Mouse (Mus musculus): ENCODE results near the gene Fgf4.

Gene Fgf4

DNA sequence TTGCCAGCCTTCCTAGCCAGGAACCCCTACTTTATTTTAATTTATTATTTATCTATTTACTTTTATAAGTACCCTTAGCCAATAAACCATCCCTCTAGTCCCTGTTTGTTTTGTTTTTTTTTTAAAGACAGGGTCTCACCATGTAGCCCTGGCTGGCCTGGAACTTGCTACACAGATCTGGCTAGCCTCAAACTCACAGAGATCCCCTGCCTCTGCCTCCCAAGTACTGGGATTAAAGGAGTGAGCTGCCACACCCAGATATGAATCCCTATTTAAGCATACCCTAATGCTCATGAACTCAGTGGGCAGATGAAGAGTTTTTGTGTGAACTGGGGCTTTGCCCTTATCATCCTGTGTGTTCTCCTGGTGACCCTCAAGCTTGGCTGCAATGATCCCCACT lies at the start of gene Fgf4:
Gene Fgf4 (plus strand): TSS at position 301 of the 400 bp plus-strand sequence.
- no peak for DNase-seq (ENCODE audit: low spot score)

DNA sequence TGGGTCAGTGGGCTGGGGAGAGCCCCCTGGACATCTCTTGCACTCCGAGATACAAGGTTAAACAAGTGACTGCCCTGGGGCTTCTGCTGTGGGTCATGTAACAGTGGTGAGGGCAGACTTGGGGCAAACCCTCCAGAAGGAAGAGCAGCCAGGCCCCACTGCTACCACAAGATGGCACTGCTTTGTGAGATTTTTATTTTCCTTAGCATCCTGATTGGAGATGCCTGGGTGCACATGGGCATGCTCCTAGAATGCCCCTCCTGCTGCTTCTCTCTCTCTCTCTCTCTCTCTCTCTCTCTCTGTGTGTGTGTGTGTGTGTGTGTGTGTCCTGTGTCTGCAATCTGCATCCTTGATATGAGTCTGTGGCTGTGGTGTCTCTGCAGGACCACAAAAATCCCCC lies 48.7 kb upstream of the Fgf4 start:
- DNase-seq (ENCODE audit: low spot score): peak; percentile 56

DNA sequence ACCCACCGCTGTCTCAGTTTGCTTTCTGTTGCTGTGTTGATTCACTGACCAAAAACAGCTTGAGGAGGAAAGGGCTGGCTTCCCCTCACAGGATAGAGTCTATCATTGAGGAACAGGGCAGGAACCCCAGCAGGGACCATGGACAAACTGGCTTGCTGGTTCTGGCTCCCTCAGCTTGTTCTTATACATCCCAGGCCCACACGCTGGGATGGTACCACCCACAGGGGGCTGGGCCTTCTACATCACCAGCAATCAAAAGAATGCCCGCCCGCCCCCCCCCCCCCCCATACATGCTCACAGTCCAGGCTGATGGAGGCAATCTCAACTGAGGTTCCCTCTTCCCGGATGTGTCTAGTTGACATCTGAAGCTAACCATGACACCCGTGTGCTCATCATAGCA lies 40.1 kb upstream of the Fgf4 start:
- no peak for DNase-seq (ENCODE audit: low spot score)

DNA sequence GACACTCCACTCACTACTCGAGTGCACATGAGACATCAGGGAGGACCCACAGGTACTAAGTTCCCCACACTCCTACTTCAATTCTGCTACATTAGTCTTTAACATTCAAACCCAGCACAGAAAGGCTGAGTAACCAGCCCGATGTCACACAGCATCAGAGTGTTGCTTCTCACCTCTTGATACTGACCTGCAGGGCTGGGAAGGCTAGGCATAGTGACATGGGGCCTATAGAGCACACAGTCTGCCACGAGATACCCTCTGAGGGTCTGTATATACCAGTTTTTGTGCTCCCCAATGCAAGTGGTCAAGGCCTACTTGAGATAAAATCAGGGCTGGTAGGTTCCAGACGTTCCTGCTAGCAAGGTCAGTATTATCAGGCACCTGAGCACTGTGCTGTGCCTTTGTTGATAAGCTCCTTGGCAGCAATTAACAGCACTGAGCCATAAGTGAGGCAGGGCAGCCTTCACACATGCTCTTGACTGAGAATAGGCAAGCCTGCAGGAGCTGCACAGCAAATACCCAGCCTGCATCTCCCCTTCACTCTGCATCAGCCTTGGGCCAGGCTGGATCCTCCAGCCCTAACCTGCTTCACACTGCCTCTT lies 39.1 kb upstream of the Fgf4 start:
- no peak for DNase-seq (ENCODE audit: low spot score)

DNA sequence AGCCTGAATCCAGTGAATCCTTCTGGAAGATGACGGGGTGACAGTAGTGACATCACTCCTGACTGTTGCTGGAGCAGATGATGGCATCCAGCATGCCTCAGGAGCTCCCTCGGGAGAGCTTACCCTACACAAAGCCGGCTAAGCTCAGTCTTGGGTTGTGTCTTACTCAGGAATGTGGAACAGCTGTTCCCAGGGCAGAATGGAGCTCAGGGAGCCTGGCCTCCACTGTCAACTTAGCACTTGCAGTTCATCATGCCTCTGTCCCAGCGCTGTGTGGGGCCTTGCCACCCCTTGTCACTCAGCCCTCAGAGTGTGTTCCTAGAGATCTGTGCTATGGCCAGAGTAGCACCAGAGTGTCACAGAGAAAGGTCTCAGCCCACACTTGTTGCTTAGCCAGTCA lies 35.6 kb upstream of the Fgf4 start:
- no peak for DNase-seq (ENCODE audit: low spot score)

DNA sequence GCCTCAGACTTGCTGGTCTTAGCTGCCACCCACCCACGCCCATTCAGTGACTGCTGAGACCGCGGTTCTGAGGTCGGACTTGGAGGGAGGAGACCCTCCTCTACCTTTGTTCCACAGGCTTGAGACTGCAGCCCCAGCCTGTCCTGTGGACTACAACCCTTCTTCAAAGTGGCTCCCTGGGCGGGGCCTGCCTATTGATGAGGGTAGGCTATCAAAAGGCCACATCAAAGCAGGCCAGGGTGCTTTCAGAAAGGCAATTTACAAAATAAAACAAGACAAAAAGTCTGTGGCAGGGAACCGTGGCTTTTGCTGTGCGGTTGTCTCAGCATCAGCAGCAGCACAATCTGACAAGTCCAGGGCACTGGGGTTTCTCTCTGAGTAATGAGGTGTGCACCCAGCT lies 25.3 kb upstream of the Fgf4 start:
- DNase-seq (ENCODE audit: low spot score): no peak

DNA sequence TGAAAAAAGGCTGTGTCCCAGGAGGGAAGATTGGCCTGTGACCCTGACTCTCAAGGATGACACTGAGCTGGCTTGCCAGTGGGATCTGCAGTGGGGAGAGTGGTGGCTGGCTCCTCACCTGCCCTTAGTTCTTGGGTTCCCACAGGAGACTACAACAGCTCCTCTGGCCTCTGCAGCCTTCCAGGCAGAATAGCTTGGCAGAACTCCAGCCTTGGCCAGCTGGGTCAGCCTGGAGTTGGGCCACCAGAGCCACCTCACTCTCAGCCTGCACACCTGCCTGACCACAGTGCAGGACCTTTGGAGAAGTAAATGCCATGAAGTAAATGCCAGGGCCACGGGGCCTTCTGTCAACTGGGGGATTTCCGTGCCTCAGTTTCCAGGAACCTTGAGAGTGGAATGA lies 23.2 kb upstream of the Fgf4 start:
- no peak for DNase-seq (ENCODE audit: low spot score)

DNA sequence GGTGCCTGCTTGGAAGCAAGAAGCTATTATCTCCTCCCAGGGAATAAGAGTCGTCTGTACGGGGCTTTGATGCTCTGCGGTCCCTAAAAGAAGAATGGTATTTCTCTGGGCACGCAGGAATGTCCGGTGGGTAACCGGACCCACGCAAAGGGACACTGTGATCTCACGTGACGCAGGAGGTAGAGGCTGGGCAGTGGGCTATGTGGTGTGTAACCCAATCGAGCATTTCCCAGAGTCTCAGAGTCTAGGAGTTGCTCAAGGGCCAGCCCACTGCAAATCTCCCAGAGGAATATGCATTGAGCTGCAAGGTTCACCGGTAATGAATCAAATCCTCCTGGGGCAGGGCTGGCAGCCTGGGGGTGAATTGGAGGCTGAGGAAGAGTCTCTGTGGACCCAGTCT lies 18.8 kb upstream of the Fgf4 start:
- DNase-seq (ENCODE audit: low spot score): no peak

DNA sequence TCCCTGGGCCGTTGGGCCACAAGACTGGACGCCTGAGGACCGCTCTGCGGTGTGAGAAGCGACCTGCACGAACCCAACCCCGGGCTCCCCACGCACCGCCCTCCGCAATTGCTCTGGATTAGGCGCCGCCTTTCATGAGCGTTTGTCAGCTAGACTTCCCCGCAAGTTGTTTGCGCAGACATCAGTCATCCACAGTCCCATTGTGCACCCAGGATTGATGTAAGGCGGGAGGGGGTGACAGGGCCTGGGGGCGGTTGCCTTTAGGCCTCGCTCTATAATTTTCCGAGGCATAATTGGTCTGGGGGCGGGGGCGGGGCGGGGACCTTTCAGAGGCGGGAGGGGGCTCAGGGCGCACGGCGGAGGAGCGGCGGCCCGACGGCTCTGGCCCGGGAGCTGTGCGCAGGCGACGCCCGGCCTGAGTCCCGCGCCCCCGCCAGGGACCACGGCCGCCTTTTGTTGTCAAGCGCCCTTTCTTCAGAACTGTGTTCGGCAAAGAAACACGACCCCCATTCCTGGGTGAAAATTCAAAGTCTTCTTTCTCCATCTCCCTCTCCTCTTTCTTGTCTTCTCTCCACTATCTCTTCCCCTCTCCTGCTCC lies 9.2 kb upstream of the Fgf4 start, which contains the start of gene Fgf3:
Gene Fgf3 (plus strand): TSS at position 193 of the 598 bp plus-strand sequence.
- DNase-seq (ENCODE audit: low spot score): no peak

DNA sequence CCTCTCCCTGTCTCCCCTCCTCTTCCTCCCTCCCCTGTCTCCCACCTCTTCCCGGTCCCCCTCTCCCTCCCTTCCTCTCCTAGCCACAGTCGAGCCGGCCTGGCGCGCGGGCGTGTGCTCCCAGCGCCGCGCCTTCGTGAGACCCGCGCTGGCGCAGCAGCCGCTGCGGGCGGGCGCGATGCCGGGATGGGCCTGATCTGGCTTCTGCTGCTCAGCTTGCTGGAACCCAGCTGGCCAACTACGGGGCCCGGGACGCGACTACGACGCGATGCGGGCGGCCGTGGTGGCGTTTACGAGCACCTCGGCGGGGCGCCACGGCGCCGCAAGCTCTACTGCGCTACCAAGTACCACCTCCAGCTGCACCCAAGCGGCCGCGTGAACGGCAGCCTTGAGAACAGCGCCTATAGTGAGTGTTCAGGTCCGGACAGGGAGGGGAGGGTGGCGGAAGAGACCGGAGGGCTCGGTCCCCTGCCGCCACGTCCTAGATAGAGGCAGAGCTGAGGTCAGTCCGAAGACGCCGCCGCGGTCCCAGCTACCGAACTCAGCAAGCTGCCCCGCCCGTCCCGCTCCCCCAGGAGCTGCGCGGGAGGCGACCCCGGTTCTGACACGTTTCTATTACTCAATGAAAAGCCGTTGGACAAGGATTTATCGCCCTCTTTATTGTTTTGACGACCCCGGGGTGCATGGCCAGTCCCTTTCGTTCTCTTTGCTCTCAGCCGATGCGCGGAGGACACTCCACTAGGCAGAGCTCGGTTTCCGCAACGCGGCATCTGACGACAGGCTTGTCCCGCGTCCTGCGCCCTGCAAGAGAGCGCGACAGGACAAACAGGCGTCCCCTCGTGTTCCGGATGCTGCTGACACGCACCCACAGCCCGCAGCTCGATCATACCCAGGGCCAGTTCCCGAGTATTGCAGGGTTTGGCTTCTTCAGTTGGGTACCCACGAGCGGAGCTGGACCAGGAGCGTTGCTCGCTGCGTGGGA lies 8.4 kb upstream of the Fgf4 start:
- DNase-seq (ENCODE audit: low spot score): no peak

DNA sequence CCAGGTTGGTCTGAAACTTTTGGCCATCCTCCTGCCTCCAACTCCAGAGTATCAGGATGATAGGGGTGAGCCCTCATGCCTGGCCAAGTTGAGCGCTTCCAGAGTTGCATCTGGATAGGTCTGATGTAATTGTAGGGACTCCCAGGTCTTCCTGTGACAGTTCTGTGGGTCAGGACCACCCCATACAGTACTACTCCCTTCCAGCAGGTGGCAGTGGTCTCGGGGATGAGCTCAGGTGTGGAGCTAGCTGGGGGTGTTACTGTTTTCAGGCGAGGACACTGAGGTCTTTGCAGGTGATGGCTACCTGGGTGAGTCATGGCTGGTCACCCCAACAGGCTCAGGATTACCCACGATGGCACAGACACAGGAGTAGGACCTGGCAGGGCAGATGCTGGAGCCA lies 1.0 kb upstream of the Fgf4 start:
- peak; percentile 9 for DNase-seq (ENCODE audit: low spot score)

DNA sequence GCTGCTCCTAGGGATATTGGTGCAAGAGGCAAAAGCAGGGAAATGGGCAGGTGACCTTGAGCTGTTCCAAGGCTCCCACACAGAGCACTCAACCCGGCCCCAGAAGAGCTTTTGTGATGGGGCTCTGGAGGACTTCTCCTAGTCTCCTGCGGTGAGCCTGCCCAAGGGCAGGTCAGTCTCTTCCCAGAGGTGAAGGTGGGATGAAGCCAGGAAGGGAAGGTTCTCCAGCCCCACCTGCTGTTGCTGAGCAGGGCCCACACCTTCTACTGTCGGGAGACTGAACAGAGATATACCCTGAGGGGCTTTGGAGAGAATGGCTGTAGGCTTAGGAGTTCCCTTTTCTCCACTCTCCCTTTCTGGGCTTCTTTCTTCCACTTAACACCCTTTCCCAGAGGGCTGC lies 4.2 kb downstream of the Fgf4 start:
- DNase-seq (ENCODE audit: low spot score): no peak

DNA sequence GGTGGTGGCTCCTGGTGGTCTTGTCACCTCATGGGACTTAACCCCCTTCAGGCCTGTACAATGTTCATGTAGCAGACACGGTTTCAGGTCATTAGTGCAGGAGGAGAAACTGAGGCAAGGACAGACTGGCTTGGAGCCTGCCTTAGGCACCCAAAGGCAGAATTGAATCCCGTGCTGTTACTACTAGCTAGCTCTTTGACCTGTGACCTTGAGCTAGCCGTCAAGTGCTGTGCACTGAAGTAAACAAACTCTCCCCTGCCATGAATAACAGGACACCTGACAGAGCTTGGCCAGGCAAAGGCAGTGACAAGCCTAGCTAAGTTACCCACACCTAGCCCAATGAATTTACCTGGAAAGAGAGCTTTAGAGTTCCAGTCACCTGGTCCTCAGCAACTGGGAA lies 7.8 kb downstream of the Fgf4 start:
- DNase-seq (ENCODE audit: low spot score): no peak

DNA sequence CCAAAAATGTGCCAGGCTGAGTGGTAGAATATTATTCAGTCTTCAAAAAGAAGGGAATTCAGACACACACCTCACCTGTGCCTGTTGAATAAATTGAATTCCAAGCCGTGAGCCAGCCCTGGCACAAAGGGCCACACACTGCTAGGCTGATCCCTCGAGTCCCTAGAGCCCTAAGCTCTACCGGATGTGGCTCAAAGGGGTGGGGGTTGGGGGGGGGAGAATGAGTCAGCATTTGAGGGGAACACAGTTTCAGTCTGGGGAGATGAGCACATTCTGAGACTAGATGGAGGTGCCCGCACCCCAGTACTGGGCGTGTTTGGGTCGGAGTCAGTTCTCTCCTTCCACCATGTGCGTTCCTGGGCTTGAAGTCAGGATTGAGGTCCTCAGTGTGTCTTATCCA lies 10.0 kb downstream of the Fgf4 start:
- no peak for DNase-seq (ENCODE audit: low spot score)

DNA sequence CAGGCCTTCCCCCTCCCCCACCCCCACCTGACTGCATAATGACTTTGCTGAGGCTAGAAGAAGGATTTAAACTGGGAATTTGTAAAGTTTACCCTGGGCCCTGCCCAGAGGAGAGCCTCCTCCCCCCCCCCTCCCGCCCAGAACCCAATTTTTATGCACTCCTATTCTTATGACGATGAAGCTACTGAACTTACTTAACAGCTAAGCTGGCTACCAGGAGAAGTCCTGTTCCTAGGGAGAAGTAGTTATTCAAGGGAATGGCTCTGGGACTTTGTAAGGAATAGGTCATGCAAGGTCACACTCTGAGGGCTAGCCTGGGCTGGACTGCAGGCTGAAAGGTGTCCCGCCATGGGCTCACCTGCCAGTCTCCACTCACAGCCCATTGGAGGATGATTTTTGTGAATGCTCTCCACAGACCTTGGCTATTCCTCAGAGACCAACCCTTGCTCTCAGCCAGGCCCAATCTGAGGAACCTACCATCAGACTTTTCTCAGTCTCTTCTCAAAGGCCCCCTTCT lies 10.7 kb downstream of the Fgf4 start:
- DNase-seq (ENCODE audit: low spot score): no peak

DNA sequence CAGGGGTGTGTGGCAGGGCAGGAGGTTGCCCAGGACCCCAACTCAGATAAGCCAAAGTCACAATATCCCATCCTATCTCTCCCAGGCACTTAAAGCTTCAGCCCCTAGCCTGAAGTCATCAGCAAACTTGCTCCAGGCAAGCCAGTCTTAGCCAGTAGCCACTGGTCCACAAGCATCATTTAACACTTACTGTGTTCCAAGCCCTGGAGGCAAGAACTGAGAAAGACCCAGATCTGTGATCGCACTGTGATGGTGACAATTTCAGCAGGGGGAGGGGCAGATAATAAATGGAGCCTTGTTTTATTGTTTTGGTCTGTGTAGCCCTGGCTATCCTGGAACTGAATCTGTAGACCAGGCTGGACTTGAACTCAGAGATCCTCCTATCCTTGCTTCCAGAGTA lies 11.5 kb downstream of the Fgf4 start:
- DNase-seq (ENCODE audit: low spot score): no peak

DNA sequence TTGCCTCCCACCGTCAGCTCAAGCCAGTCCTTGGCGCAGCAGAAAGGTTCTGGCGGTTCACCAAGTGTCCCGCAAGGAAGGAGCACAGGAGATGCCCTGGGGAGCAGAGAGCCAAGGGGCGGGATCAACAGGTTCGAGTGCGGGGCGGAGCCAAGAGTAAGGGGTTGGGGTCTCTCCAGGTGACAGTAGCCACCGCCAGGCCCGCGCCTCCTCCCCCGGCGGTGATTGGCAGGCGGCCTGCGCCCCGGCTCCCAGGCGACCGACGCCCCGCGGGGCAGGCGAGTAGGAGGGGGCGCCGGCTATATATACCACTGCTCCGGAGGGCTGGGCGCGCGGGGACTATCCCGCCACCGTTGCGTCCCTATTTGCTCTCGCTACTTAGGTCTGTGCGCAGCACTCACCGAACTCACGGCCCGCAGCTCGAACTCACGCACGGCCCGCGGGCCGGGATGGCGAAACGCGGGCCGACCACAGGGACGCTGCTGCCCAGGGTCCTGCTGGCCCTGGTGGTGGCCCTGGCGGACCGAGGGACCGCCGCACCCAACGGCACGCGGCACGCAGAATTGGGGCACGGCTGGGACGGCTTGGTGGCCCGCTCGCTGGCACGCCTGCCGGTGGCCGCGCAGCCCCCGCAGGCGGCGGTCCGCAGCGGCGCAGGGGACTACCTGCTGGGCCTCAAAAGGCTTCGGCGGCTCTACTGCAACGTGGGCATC lies 14.0 kb downstream of the Fgf4 start:
- no peak for DNase-seq (ENCODE audit: low spot score)

DNA sequence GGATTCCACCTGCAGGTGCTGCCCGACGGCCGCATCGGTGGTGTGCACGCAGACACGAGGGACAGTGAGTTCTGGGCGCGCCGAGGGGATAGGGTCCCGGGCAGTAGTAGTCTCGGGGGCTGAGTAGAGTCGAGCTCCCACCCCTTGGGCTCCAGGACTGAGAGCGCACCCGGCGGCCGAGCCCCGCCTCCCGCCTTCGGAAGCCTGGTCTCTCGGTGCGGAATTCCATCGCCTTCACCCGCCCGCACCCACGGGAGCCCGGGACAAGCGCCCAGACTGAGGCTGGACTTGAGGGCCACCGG lies 14.6 kb downstream of the Fgf4 start:
- no peak for DNase-seq (ENCODE audit: low spot score)

DNA sequence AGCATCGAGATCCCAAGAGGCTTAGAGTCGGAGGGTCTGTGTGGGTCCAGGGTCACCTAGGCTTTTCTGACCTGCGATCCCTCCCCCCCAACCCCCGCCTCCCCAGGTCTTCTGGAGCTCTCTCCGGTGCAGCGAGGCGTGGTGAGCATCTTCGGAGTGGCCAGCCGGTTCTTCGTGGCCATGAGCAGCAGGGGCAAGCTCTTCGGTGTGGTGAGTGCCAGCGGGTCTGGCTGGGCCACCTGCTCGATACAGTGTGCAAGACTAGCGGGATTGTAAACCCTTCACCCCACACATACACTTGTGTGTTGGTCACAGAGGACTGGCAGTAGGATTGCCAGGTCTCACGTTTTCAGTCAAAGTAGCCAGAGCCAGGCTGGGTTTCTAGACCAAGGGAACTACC lies 15.0 kb downstream of the Fgf4 start:
- no peak for DNase-seq (ENCODE audit: low spot score)

DNA sequence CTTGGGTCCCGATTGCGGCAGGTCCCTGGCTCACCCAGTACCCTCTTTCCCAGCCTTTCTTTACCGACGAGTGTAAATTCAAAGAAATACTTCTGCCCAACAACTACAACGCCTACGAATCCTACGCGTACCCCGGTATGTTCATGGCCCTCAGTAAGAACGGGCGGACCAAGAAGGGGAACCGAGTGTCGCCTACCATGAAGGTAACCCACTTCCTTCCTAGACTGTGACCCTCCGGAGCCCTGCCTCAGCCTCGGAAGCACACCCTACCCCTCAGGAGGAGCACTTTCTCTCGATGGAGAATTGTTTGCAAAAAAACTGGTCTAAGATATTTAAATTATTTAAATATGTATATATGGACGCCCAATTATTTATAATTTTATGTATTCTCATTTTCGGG lies 15.5 kb downstream of the Fgf4 start:
- no peak for DNase-seq (ENCODE audit: low spot score)

DNA sequence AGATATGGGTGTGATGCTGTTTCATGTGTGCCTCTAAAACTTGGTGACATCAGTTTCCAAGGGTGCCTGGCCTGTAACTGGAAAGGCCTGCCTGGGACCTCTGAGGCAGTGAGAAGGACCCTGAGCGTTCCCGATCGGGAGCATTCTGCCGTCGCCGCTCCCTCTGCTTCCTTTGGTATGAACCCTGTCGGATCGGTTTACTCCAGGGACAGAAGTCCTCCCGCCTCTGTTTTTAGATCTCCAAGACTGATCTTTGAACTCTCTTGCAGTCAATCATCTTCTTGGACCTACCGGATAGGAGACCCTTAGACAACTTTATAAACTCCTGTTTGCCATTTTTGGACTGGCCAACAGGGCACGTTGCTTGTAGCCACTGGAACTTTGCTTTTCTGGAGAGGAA lies 16.0 kb downstream of the Fgf4 start:
- DNase-seq (ENCODE audit: low spot score): no peak

DNA sequence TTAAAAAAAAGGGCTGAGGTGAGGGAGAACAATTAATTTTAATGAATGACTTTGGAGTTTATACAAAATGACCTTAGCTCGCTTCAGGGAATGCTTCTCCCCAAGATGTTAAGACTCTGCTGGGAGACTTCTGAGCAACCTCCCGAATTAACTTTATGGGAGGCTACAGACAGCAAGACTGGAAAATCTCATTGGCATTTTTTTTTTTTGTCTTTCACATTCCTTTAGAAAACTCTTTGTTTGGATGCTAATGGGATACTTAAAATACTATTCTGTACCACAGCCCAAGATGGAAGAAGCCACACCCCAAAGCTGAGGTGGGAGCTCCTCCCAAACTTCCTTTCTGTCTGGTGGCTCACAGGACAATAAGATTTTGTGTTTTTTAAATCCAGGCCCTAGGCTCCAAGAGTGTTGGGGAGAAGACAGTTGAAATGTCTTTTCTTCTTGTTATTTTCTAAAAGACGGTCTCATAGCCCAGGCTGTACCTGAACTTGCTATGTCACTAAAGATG lies 17.0 kb downstream of the Fgf4 start:
- DNase-seq (ENCODE audit: low spot score): no peak
